Mouse (Mus musculus) intestine, embryonic 14.5 days (tissue): ENCODE data around the gene Plcg2. TPM values are rescaled to one million over a fixed set of nuclear protein-coding genes. Genes with fewer than 3 reads are reported as not detected.
A peak's percentile ranks its signal among the peaks of the same experiment; 100 is the strongest.

Experiments used
- ATAC-seq: fragments of 200-750 bp; cut with Nextera tagmentation; replicated peaks from 2 replicates; pipeline ENCODE4 v1.8.0; 2017; ENCODE audit warnings: low read depth, moderate number of reproducible peaks, moderate TSS enrichment, moderate library complexity; ENCODE audit not compliant: low FRiP score, low TSS enrichment
- DNase-seq: peaks from one replicate; pipeline ENCODE4 v3.0.0-alpha.2; 2018; ENCODE audit warnings: low spot score
- H3K27ac ChIP-seq: fragments of 300-500 bp; sonication (generic); 2 replicates; pipeline ENCODE4 v1.5.1; 2014; ENCODE audit warnings: low read depth, mild to moderate bottlenecking, control low read depth
- H3K27me3 ChIP-seq: fragments of 300-500 bp; sonication (generic); replicated peaks from 2 replicates; pipeline ENCODE4 v1.6.1; 2014; ENCODE audit warnings: low read length, control low read depth; ENCODE audit not compliant: control insufficient read depth, insufficient read depth
- H3K36me3 ChIP-seq: fragments of 300-500 bp; sonication (generic); 2 replicates; pipeline ENCODE4 v1.6.1; 2014; ENCODE audit warnings: low read length, control low read depth; ENCODE audit not compliant: control insufficient read depth, insufficient read depth
- H3K4me1 ChIP-seq: fragments of 300-500 bp; sonication (generic); replicated peaks from 2 replicates; pipeline ENCODE4 v1.6.1; 2014; ENCODE audit warnings: low read length, control low read depth, mixed read lengths; ENCODE audit not compliant: control insufficient read depth, insufficient read depth
- H3K4me2 ChIP-seq: fragments of 300-500 bp; sonication (generic); 2 replicates; pipeline ENCODE4 v1.6.1; 2014; ENCODE audit warnings: low read length
- H3K4me3 ChIP-seq: fragments of 300-500 bp; sonication (generic); 2 replicates; pipeline ENCODE4 v1.5.1; 2014; ENCODE audit warnings: low read depth, low read length, control low read depth, mixed read lengths
- H3K9ac ChIP-seq: fragments of 300-500 bp; sonication (generic); 2 replicates; pipeline ENCODE4 v1.6.1; 2014; ENCODE audit warnings: mild to moderate bottlenecking, low read length
- H3K9me3 ChIP-seq: fragments of 300-500 bp; sonication (generic); 2 replicates; pipeline ENCODE4 v1.6.1; 2016; ENCODE audit warnings: low read length, control low read depth; ENCODE audit not compliant: control insufficient read depth
- WGBS: fragments of 180-500 bp; shearing (Covaris S2); extraction: QIAGEN DNeasy Blood & Tissue Kit; methylation state at CpG from one replicate; pipeline ENCODE4 v1.1.7; 2014; 5-methylcytosine and 5-hydroxymethylcytosine counted together
- polyA plus RNA-seq: library from polyadenylated mRNA; unstranded; fragments of >200 nt; fragmentation: Nextera tagmentation; extraction: Ambion mirVana; gene quantifications from 2 replicates; pipeline ENCODE4 v1.2.1, GENCODE M21; 2014

Gene Plcg2
- polyA plus RNA-seq, 1 experiment from 2014 or later = 3.2 TPM

DNA sequence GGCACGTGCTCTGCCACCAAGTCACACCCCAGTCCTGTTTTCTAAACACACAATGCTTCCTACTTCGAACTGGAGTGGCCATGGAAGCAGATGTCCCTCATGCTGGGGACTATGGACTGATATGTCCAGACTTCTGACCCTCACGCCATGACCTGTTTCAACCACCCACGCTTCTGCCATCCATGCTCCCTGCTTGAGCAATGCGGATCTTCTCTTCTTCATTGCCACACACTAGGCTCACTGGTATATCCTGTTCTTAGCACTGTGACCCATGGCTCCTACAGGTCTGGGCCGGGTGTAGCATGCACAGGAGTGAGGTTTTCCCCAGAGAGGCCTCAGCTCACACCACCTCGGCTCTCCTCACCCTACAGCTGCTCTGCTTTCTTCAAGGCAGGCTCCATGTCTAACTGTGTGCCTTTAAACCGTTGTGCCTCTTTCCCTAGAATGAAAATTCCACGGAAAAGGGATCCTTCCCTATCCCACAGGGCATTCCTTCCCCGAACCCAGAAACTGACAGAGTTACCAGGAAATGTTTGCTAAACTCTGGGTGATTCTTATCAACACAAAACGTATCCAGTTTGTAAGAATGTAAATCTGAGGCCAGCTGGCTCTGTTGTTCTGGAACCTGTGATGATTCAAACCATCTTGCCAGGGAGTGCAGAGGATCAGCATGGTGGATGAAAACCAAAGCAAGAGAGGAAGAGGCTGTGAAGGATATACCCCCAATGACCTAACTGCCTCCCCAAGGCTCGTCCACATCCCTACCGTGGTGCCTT lies 169.4 kb downstream of the Plcg2 start:
- H3K9ac ChIP-seq = no peak overlapping the region
- 65% methylated on average over 13 of the region's 13 CpGs for WGBS
- no peak overlapping the region for H3K4me3 ChIP-seq
- H3K36me3 ChIP-seq = no peaks in the 10 kb centered on the region
- no peak overlapping the region for H3K27ac ChIP-seq
- 0 out of 2 replicates have a peak, but pooled peaks cover 4% of the 10 kb centered on the region for H3K4me1 ChIP-seq
- no peak for ATAC-seq
- DNase-seq = no peak
- H3K4me2 ChIP-seq = no peak overlapping the region
- no peaks in the 10 kb centered on the region for H3K9me3 ChIP-seq
- H3K27me3 ChIP-seq = no peaks in the 10 kb centered on the region; the same call in 1 of the 2 replicates

DNA sequence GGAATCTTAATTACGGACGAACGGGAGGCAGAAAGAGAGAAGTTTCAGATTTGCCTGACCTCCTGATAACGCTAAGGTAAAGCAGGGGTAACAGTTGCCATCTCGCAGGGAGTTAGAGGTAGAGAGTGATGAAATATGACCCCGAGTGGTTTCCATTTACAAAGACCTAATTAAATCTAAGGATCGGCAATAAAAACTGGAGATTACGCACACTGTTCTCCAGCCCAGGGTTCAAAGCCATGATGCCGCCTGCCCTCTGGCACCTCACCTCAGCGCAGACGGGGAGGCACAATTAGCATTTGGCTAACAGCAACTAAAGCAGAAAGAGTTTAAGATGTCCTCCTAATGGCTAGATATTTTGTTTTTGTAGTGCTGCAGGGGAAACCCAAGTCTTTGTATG lies 172.4 kb downstream of the Plcg2 start:
- no peaks in the 10 kb centered on the region for H3K36me3 ChIP-seq
- no peak overlapping the region for H3K4me3 ChIP-seq
- no peak overlapping the region for H3K9ac ChIP-seq
- 0 out of 2 replicates have a peak overlapping the region, but pooled peaks have one; percentile 12 for H3K4me2 ChIP-seq
- ATAC-seq (no peak; the same call in 1 of the 2 replicates), DNase-seq (no peak)
- H3K4me1 ChIP-seq = 0 out of 2 replicates have a peak, but pooled peaks cover 4% of the 10 kb centered on the region
- no peak overlapping the region for H3K27ac ChIP-seq
- H3K27me3 ChIP-seq = no peaks in the 10 kb centered on the region; the same call in 1 of the 2 replicates
- 15% methylated on average over 11 of the region's 11 CpGs for WGBS
- no peaks in the 10 kb centered on the region for H3K9me3 ChIP-seq

DNA sequence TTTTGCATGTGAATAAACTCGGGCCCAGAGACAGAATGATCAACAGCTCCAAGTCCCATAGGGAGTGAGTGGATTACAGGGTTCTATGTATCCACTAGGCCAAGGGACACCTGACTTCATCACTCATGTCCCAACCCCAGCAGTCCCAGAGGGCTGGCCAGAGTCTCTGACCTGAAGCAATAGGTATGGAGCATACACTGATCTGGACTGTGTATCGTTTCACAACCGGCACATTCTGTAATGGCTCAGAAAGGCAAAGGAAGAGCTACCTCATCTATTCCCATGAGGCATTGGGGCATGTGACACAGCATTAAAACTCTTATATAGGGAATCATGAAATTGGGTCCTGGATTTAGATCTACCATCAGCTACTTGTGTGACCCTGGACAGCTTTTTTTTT lies 174.5 kb downstream of the Plcg2 start:
- WGBS = 80% methylated on average over 3 of the region's 3 CpGs
- Histone ChIP-seq H3K9me3 (no peaks in the 10 kb centered on the region), H3K27me3 (no peaks in the 10 kb centered on the region; the same call in 1 of the 2 replicates), H3K4me3 (no peak overlapping the region), H3K4me1 (0 out of 2 replicates have a peak, but pooled peaks cover 4% of the 10 kb centered on the region), H3K36me3 (no peaks in the 10 kb centered on the region), H3K4me2 (no peak overlapping the region), H3K27ac (no peak overlapping the region), H3K9ac (no peak overlapping the region)
- DNase-seq = no peak
- ATAC-seq = no peak

DNA sequence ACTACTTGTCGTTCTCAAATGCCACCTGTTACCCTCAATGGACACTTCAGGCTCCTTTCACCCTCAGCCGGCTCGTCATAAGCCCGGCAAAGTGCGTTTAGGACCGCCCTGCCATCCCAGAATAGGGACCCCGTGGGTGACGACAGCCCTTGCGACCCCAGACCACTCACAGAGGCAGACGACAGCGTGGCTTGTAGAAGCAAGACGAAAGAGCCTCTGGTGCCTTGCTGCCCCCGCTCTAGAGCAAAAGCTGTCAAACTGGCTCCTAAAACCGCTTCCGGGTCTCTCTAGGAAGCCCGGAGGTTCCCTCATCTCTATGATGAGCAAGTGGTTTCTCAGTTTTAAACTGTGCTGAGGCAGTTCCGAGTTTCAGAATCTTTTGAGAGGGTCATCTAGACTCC lies 175.3 kb downstream of the Plcg2 start, which contains the start of gene Sdr42e1:
Sdr42e1 (minus strand) TSS at position 260 of the 401 bp plus-strand sequence.
- H3K9me3 ChIP-seq = no peaks in the 10 kb centered on the region
- H3K9ac ChIP-seq = peak within 1 kb of the TSS; percentile 49
- no peaks in the 10 kb centered on the region for H3K36me3 ChIP-seq
- peak within 1 kb of the TSS; percentile 86 for H3K4me2 ChIP-seq
- peak within 1 kb of the TSS; percentile 50 for H3K4me3 ChIP-seq
- no peak for ATAC-seq
- DNase-seq = peak; percentile 83
- WGBS = 13% methylated on average over 17 of the region's 17 CpGs
- 0 out of 2 replicates have a peak, but pooled peaks cover 3% of the 10 kb centered on the region for H3K4me1 ChIP-seq
- no peaks in the 10 kb centered on the region; the same call in 1 of the 2 replicates for H3K27me3 ChIP-seq
- no peak within 1 kb of the TSS for H3K27ac ChIP-seq

DNA sequence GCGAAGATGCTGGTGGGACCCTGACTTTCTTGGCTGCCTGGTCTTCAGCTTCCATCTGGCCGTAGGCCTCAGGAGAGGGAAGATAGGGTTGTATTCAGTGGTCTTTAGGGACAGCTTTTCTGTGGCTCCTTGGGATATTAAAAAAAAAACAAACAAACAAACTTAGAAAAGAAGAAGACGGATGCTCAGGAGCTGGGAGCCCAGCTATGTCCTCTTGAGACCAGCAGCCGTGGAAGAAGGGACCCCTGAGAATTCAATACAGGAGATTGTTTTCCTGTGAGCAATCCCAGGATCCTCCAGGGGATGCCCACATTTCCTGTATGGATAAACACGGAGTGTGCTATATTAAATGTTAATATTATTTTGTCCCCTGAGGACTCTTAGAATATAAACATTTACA lies 177.1 kb downstream of the Plcg2 start:
- Histone ChIP-seq H3K4me3 (no peak overlapping the region), H3K27ac (no peak overlapping the region), H3K4me1 (0 out of 2 replicates have a peak, but pooled peaks cover 3% of the 10 kb centered on the region), H3K4me2 (no peak overlapping the region), H3K9me3 (no peaks in the 10 kb centered on the region), H3K36me3 (no peaks in the 10 kb centered on the region), H3K27me3 (no peaks in the 10 kb centered on the region; the same call in 1 of the 2 replicates), H3K9ac (no peak overlapping the region)
- no peak for ATAC-seq
- 70% methylated on average over 5 of the region's 5 CpGs for WGBS
- DNase-seq = no peak

DNA sequence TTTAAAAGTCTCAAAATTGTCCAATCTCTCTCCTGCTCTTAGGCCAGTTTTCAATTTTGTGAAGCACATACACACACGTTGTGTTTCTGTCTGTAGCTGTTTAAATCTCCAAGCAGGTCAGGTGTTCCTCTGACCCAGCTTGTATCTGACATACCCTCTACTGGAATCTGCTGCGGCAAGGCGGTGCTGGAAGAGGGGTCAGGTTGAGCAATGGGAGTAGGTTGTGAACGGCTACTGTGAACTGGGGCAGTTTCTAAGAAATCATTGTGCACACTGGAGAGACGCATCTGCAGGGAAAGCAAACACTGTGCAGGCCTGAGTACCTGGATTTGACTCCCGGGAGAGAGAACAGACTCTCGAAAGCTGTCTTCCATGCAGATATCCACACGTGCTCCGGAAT lies 178.4 kb downstream of the Plcg2 start:
- Histone ChIP-seq H3K36me3 (no peaks in the 10 kb centered on the region), H3K4me3 (no peak overlapping the region), H3K4me2 (no peak overlapping the region), H3K27me3 (no peaks in the 10 kb centered on the region; the same call in 1 of the 2 replicates), H3K9ac (no peak overlapping the region), H3K27ac (no peak overlapping the region), H3K4me1 (0 out of 2 replicates have a peak, but pooled peaks cover 3% of the 10 kb centered on the region), H3K9me3 (no peaks in the 10 kb centered on the region)
- ATAC-seq (no peak; the same call in 1 of the 2 replicates), DNase-seq (no peak)
- 34% methylated on average over 9 of the region's 9 CpGs for WGBS

DNA sequence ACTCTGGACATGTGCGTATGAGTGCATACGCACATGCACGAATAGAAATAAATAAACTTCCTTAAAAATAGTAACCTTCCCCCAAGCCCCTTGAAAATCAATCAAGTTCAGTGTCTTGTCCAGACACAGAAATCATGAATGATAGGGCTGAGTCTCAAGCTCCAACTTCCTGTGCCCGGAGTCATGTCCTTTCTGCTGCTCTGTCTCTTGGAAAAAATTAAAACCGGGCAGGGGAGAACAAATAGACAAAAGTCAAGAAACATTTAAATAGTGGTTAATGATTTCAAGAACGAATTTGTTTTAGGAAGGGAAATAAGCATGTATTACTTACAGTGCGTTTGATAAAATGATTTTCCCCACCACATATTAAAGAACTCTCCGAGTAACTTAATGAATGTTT lies 178.9 kb downstream of the Plcg2 start:
- 47% methylated on average over 8 of the region's 8 CpGs for WGBS
- DNase-seq (no peak), ATAC-seq (no peak)
- no peaks in the 10 kb centered on the region for H3K36me3 ChIP-seq
- H3K4me3 ChIP-seq = no peak overlapping the region
- H3K9ac ChIP-seq = no peak overlapping the region
- no peak overlapping the region for H3K27ac ChIP-seq
- no peak overlapping the region for H3K4me2 ChIP-seq
- H3K9me3 ChIP-seq = no peaks in the 10 kb centered on the region
- H3K4me1 ChIP-seq = 0 out of 2 replicates have a peak, but pooled peaks cover 3% of the 10 kb centered on the region
- no peaks in the 10 kb centered on the region for H3K27me3 ChIP-seq

DNA sequence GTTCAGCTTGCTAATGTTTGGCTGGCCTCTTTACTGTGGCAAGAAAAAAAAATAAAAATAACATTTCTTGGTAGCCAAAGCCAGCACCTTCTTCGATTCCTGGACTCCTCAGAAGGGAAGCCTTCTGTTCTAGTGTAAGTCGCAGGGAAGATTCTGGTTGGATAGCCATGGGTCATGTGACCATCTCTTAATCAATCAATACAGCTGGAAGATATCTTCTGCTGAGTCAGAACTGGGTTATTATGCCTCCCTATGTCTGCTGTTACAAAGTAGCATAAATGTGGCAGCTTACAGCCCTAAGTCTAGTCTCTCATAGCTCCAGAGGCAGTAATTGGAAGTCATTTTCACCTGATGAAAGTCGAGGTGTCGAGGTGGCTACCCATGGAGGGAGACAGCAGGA lies 180.6 kb downstream of the Plcg2 start:
- H3K4me3 ChIP-seq = no peak overlapping the region
- H3K9ac ChIP-seq = no peak overlapping the region
- no peak for ATAC-seq
- no peak overlapping the region for H3K27ac ChIP-seq
- no peaks in the 10 kb centered on the region for H3K27me3 ChIP-seq
- no peaks in the 10 kb centered on the region for H3K9me3 ChIP-seq
- WGBS = 84% methylated on average over 4 of the region's 4 CpGs
- no peak for DNase-seq
- no peak overlapping the region for H3K4me2 ChIP-seq
- peaks cover 3% of the 10 kb centered on the region; the same call in 1 of the 2 replicates for H3K4me1 ChIP-seq
- no peaks in the 10 kb centered on the region for H3K36me3 ChIP-seq
